Mouse (Mus musculus) ES-E14 (cell line): ENCODE measurements around the gene Olfr399.

Source experiments
- ZC3H11A ChIP-seq: IDR thresholded peaks from 2 replicates; pipeline ENCODE4 v1.6.1; 2012; ENCODE audit warnings: low read depth, mild to moderate bottlenecking, inconsistent platforms, low read length, borderline replicate concordance
- ZNF384 ChIP-seq: IDR thresholded peaks from 2 replicates; pipeline ENCODE4 v1.6.1; 2012; ENCODE audit warnings: low read depth, low read length, inconsistent platforms

DNA sequence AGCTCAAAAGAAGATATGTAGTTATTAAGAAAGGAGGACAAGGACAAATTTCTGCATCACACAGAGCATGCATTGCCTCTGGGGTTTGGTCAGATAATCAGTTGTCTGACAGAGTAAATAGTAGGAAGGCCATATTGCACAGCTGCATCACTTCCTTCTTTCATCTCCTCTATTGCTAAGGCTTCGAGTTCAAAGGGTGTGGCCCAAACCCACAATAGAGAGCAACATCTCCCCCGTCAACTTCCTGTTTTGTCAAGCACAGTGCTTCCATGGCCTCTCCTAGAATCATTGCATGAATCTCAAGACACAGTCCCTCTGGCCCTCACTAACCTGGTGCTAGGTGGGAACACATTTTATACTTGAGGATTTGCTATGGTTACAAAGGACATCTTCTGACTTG lies 44.3 kb upstream of the Olfr399 start:
- TF ChIP-seq ZNF384 (no peak), ZC3H11A (no peak)
